Mouse (Mus musculus): Measurements from ENCODE around the gene Wdtc1.

DNA sequence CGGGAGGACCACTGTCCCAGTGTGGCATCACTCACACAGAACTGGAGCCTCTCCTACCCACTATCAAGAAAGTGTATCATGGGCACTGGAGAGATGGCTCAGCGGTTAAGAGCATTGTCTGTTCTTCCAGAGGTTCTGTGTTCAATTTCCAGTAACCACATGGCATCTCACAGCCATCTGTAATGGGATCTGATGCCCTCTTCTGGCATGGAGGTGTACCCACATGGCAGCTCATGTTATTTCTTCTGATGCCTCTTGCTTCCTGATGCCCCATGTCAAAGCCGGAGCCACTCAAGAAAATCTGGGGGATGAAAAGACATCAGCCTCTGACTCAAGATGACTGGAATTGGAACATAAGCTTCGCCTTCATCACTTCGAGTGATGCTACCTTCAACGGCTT lies 7.6 kb downstream of the Wdtc1 start:
- TF ChIP-seq MAFK (IDR thresholded peaks at IDR 0.05; ENCODE audit: insufficient read depth, low read depth, low read length) (no peak), ZC3H11A (IDR thresholded peaks at IDR 0.05; ENCODE audit: borderline replicate concordance, low read depth, low read length) (no peak), HCFC1 (IDR thresholded peaks at IDR 0.05; ENCODE audit: borderline replicate concordance, insufficient read depth, low read length) (no peak), ZNF384 (IDR thresholded peaks at IDR 0.05; ENCODE audit: low read depth, low read length) (no peak), CHD2 (IDR thresholded peaks at IDR 0.05; ENCODE audit: low read depth, low read length) (no peak)
